Mouse (Mus musculus): ENCODE measurements around the gene Dclk1. TPM values are rescaled to one million over a fixed set of nuclear protein-coding genes. Genes with fewer than 3 reads are reported as not detected.

The Dclk1 gene
- total RNA-seq, 2 experiments from 2014 or later, result 871 to 963 TPM

DNA sequence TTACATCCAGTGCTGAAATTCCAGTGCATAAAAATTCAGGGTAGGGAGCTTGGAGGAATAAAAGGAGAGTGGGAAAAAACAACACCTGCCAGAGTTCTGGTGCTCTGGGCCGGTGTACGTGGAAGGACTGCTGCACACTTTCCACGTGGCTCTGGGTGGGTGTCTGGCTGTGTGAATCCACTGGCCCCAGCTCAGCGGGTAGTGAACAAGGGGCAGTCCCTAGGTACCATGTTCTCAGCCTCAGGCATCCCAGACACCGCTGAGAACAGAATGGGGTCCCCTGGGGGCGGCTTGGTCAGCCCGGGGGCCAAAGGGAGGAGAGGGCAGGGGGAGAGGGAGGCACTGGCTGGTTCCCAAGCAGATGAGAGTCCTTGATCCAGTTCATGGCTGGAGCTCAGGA lies 164.5 kb downstream of the Dclk1 start:
- Histone ChIP-seq H3K4me3 (no peak overlapping the region), H3K27ac (peak overlapping the region; percentile 19; the same call in 1 of the 2 replicates)
- no peak for DNase-seq (ENCODE audit: extremely low spot score in 1 of 2, low spot score in 2 of 2)
- no peak for TF ChIP-seq CTCF (IDR thresholded peaks at IDR 0.05)
- intact Hi-C loops (cut with DNase I), result no loop called here

GRCm38 (mm10) chr3:55411547-55411946 lies 169.4 kb downstream of the Dclk1 start:
- Histone ChIP-seq H3K27ac (no peak overlapping the region), H3K4me3 (no peak overlapping the region)
- no peak for DNase-seq (ENCODE audit: extremely low spot score in 1 of 2, low spot score in 2 of 2)
- TF ChIP-seq CTCF (IDR thresholded peaks at IDR 0.05), result peak; percentile 46
- intact Hi-C loops (cut with DNase I), result no loop called here

- intact Hi-C loops (cut with DNase I), result loop anchor here (1.0 to 2.0 kb wide), 2 partner anchors 27 to 46 kb away; no protein-coding TSS in a partner anchor
- DNase-seq (ENCODE audit: extremely low spot score in 1 of 2, low spot score in 2 of 2), result peak; percentile 76 to 77
- no peak for TF ChIP-seq CTCF (IDR thresholded peaks at IDR 0.05)
- H3K27ac ChIP-seq, result peak overlapping the region; percentile 45
- no peak overlapping the region for H3K4me3 ChIP-seq
These were observed 173.4 kb downstream of the Dclk1 start for GRCm38 (mm10) chr3:55415527-55415950.

DNA sequence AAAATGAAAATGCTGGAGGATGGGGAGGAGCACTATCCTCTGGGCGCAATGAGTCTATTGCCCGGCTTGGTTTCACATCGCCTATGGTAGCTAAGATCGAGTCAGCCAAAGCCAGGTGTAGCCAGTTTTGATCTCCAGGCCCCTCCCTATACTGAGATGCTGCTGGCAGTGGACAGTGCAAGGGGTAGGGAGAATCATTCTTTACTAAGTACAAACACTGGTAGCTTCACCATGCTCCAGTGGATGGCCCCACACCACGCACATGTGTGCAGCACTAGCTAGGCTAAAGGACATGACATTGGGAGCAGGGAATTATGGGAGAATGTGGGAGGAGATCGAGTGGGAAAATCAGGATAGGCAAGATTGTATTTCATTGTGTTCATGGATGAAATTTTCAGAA lies 176.7 kb downstream of the Dclk1 start:
- DNase-seq (ENCODE audit: extremely low spot score in 1 of 2, low spot score in 2 of 2), result no peak
- intact Hi-C loops (cut with DNase I), result no loop called here
- no peak overlapping the region for H3K4me3 ChIP-seq
- TF ChIP-seq CTCF (IDR thresholded peaks at IDR 0.05), result no peak
- H3K27ac ChIP-seq, result peak overlapping the region; percentile 28; the same call in 1 of the 2 replicates

- Histone ChIP-seq H3K4me3 (no peak overlapping the region), H3K27ac (no peak overlapping the region)
- no peak for DNase-seq (ENCODE audit: extremely low spot score in 1 of 2, low spot score in 2 of 2)
- TF ChIP-seq CTCF (IDR thresholded peaks at IDR 0.05), result no peak
- intact Hi-C loops (cut with DNase I), result no loop called here
These were observed 177.2 kb downstream of the Dclk1 start for GRCm38 (mm10) chr3:55419334-55419733.

DNA sequence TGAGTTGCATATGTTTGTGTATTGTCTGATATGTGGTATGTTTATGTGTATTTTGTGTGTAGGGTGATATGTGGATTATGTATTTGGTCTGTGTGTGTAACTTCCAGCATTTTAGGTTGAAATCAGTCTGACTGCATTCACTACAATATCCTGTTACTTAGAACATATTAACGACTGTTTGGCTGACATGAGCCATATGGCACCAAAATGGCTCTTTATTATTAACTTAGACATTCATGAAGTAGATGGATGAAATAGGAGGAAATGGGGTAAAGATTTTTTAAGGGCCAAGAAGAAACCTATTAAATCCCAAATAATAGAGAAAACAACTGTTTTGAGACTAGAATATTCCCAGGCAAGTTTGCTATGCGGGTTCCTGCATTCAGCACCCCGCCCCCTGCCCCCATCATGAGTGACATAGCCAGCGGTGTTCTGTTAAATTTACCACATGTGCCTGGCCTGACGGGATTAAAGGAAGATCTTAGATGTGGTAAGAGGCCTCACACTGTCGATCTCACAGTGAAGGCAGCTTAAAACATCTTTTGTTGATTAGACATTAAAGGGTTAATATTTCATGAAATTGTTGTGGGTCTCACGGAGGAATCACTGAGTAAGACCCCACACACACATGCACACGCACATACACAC lies 178.4 kb downstream of the Dclk1 start:
- Histone ChIP-seq H3K27ac (no peak overlapping the region), H3K4me3 (no peak overlapping the region)
- no peak for TF ChIP-seq CTCF (IDR thresholded peaks at IDR 0.05)
- intact Hi-C loops (cut with DNase I), result no loop called here
- DNase-seq (ENCODE audit: extremely low spot score in 1 of 2, low spot score in 2 of 2), result no peak

- intact Hi-C loops (cut with DNase I), result no loop called here
- DNase-seq (ENCODE audit: extremely low spot score in 1 of 2, low spot score in 2 of 2), result peak; percentile 71 to 74
- Histone ChIP-seq H3K27ac (peak overlapping the region; percentile 76), H3K4me3 (no peak overlapping the region)
- no peak for TF ChIP-seq CTCF (IDR thresholded peaks at IDR 0.05)
These were observed 181.7 kb downstream of the Dclk1 start for GRCm38 (mm10) chr3:55423640-55424397.

- no peak for TF ChIP-seq CTCF (IDR thresholded peaks at IDR 0.05)
- no peak overlapping the region; the same call in 1 of the 2 replicates for H3K27ac ChIP-seq
- no peak for DNase-seq (ENCODE audit: extremely low spot score in 1 of 2, low spot score in 2 of 2)
- intact Hi-C loops (cut with DNase I), result no loop called here
- H3K4me3 ChIP-seq, result no peak overlapping the region
These were observed 187.9 kb downstream of the Dclk1 start for GRCm38 (mm10) chr3:55430022-55430549.

DNA sequence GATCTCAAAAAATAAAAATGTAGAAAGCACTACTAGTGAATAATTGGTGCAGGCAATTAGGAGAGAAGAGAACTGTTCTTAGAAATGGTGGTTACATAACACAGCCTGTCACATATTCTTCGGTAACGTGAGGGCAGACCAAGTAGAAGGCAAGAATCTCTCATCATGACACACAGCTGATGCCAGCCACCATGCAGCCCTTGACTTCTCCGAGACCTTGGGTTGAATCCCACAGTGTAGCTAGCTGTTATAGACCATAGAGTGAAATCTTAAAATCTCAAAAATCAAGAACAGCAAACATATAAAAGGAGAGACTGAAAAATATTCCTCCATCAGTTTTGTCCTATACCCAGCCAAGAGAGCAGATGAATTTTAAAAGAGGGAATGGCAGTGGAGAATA lies 189.1 kb downstream of the Dclk1 start:
- DNase-seq (ENCODE audit: extremely low spot score in 1 of 2, low spot score in 2 of 2), result no peak
- Histone ChIP-seq H3K27ac (peak overlapping the region; percentile 56), H3K4me3 (no peak overlapping the region)
- TF ChIP-seq CTCF (IDR thresholded peaks at IDR 0.05), result no peak
- intact Hi-C loops (cut with DNase I), result no loop called here

- no peak overlapping the region for H3K4me3 ChIP-seq
- no peak for TF ChIP-seq CTCF (IDR thresholded peaks at IDR 0.05)
- no peak overlapping the region; the same call in 1 of the 2 replicates for H3K27ac ChIP-seq
- intact Hi-C loops (cut with DNase I), result no loop called here
- DNase-seq (ENCODE audit: extremely low spot score in 1 of 2, low spot score in 2 of 2), result no peak
These were observed 192.1 kb downstream of the Dclk1 start for GRCm38 (mm10) chr3:55434276-55434675.

- no peak for TF ChIP-seq CTCF (IDR thresholded peaks at IDR 0.05)
- Histone ChIP-seq H3K27ac (peak overlapping the region; percentile 84), H3K4me3 (no peak overlapping the region)
- intact Hi-C loops (cut with DNase I), result no loop called here
- no peak for DNase-seq (ENCODE audit: extremely low spot score in 1 of 2, low spot score in 2 of 2)
These were observed 196.8 kb downstream of the Dclk1 start for GRCm38 (mm10) chr3:55438824-55439446.

DNA sequence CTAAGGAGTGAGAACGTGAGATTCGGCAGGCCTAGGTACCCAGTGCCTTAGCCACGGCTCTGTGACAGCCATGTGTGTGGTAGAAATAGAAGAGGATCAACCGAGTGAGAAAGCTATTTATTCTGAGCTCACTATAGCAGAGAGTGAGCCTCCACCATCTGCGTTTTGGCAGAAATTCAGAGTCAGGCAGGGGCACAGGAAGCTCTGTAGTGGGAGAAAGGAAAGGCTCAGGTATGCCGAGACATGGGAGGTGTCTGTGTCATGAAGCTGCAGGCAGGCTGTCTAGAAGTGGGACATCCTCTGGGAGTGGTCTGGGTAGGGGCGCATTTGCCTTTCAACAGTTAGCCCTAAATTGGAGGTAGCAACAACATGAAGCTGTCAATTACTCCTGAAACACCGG lies 198.2 kb downstream of the Dclk1 start:
- no peak for TF ChIP-seq CTCF (IDR thresholded peaks at IDR 0.05)
- no peak for DNase-seq (ENCODE audit: extremely low spot score in 1 of 2, low spot score in 2 of 2)
- H3K27ac ChIP-seq, result peak overlapping the region; percentile 84
- H3K4me3 ChIP-seq, result no peak overlapping the region
- intact Hi-C loops (cut with DNase I), result no loop called here
